Mouse (Mus musculus): ENCODE results near the gene Cbfa2t3. TPM values are rescaled to one million over a fixed set of nuclear protein-coding genes. Genes with fewer than 3 reads are reported as not detected.

Gene Cbfa2t3
- total and polyA plus RNA-seq, 2 experiments from 2014 or later: 5.6 to 9.5 TPM

DNA sequence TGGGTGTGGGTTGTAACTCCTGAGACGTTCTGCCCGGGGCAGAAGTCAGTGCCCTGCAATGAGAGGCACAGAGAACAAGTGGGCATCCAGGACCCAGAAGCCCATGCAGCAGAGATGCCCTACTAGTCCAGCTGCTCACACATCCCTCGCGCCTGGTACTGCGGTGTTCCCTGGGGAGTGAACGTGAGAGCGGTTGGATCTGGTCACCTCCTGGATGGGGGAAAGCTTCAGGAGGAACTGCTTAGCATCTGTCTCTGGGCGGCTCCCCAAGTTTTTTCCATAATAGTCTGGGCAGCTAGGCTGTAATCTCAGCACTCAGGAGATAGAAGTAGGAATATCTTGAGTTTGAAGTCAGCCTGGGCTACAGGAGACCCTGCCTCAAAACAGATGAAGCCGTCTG lies 113.9 kb downstream of the Cbfa2t3 start:
- Histone ChIP-seq H3K4me1 (ENCODE audit: insufficient read depth) (0 out of 2 replicates have a peak, but pooled peaks cover 3% of the 10 kb centered on the region), H3K27ac (ENCODE audit: low read depth, low read length) (no peak overlapping the region), H3K4me2 (ENCODE audit: low read depth) (no peak overlapping the region), H3K4me3 (ENCODE audit: low read depth, low read length) (no peak overlapping the region), H3K9ac (no peak overlapping the region), H3K27me3 (ENCODE audit: insufficient read depth, low read length) (no peaks in the 10 kb centered on the region), H3K36me3 (ENCODE audit: insufficient read depth) (no peaks in the 10 kb centered on the region), H3K9me3 (ENCODE audit: low read length) (no peaks in the 10 kb centered on the region)
- DNase-seq (no peak), ATAC-seq (no peak)
- 84% methylated on average over 9 of the region's 9 CpGs for WGBS
- no peak for TF ChIP-seq CTCF (IDR thresholded peaks at IDR 0.05; ENCODE audit: low read depth)

DNA sequence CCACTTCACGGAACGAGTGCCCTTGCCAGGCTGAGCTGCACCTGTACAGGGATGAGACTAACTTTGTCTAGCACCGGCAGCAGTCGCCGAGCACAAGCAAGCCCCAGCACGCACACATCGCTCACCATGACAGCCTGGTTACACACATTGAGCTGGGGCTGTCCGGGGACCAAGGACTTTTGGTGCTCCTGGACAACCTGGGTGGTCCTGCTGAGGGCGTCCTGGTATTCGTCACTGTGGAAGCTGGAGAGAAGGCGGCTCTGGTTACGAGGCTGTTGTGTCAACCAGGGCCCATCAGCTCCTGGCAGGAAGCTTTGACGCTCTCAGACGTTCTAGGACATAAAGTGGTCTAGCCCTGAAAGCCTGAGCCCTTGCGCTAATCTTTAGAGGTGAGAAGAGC lies 118.0 kb downstream of the Cbfa2t3 start:
- no peak overlapping the region for H3K4me3 ChIP-seq (ENCODE audit: low read depth, low read length)
- no peak overlapping the region for H3K9ac ChIP-seq
- ATAC-seq (no peak), DNase-seq (no peak)
- H3K36me3 ChIP-seq (ENCODE audit: insufficient read depth): no peaks in the 10 kb centered on the region
- H3K4me2 ChIP-seq (ENCODE audit: low read depth): no peak overlapping the region
- H3K27ac ChIP-seq (ENCODE audit: low read depth, low read length): no peak overlapping the region
- H3K9me3 ChIP-seq (ENCODE audit: low read length): no peaks in the 10 kb centered on the region
- no peak for TF ChIP-seq CTCF (IDR thresholded peaks at IDR 0.05; ENCODE audit: low read depth)
- H3K4me1 ChIP-seq (ENCODE audit: insufficient read depth): peaks cover 9% of the 10 kb centered on the region
- H3K27me3 ChIP-seq (ENCODE audit: insufficient read depth, low read length): no peaks in the 10 kb centered on the region
- whole genome bisulfite sequencing: 79% methylated on average over 15 of the region's 15 CpGs

DNA sequence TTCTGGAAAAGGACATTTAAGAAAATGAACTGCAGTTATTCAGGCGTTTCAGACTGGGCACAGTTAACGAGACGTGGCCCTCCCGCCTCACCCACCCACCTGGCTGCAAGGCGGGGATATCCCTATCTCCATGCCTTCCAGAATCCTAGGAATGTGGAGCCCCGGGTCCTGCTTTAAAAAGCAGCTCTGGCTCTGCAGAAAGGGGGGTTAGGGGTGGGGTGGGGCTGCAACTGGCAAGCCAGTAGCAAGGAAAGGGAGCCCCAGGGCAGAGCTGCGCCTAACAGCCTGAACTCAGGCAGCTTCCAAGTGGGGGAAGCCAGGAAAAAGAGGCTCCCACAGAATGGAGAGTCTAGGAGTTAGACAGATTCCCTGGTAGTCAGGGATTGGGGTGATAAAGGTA lies 119.7 kb downstream of the Cbfa2t3 start:
- WGBS: 22% methylated on average over 7 of the region's 7 CpGs
- Histone ChIP-seq H3K4me3 (ENCODE audit: low read depth, low read length) (no peak overlapping the region), H3K36me3 (ENCODE audit: insufficient read depth) (peaks cover 2% of the 10 kb centered on the region; the same call in 1 of the 2 replicates), H3K27ac (ENCODE audit: low read depth, low read length) (no peak overlapping the region), H3K9me3 (ENCODE audit: low read length) (no peaks in the 10 kb centered on the region), H3K4me1 (ENCODE audit: insufficient read depth) (peaks cover 20% of the 10 kb centered on the region), H3K9ac (no peak overlapping the region), H3K4me2 (ENCODE audit: low read depth) (no peak overlapping the region), H3K27me3 (ENCODE audit: insufficient read depth, low read length) (no peaks in the 10 kb centered on the region)
- no peak for TF ChIP-seq CTCF (IDR thresholded peaks at IDR 0.05; ENCODE audit: low read depth)
- no peak for ATAC-seq
- no peak for DNase-seq

GRCm38 (mm10) chr8:122577116-122577515 lies 121.8 kb downstream of the Cbfa2t3 start:
- 44% methylated on average over 10 of the region's 10 CpGs for WGBS
- H3K9ac ChIP-seq: peak overlapping the region; percentile 61

GRCm38 (mm10) chr8:122576648-122577022 lies 122.3 kb downstream of the Cbfa2t3 start, which contains the start of gene Aprt:
TSS of gene Aprt (minus strand) at chr8:122576909.
- DNase-seq: peak; percentile 92
- peak within 1 kb of the TSS; percentile 53 for H3K4me3 ChIP-seq (ENCODE audit: low read depth, low read length)
- no peaks in the 10 kb centered on the region for H3K9me3 ChIP-seq (ENCODE audit: low read length)
- H3K36me3 ChIP-seq (ENCODE audit: insufficient read depth): peaks cover 11% of the 10 kb centered on the region
- no peak for TF ChIP-seq CTCF (IDR thresholded peaks at IDR 0.05; ENCODE audit: low read depth)
- H3K4me1 ChIP-seq (ENCODE audit: insufficient read depth): peaks cover 20% of the 10 kb centered on the region
- H3K4me2 ChIP-seq (ENCODE audit: low read depth): peak within 1 kb of the TSS; percentile 66
- H3K27ac ChIP-seq (ENCODE audit: low read depth, low read length): peak within 1 kb of the TSS; percentile 36
- peak within 1 kb of the TSS; percentile 61 for H3K9ac ChIP-seq
- WGBS: under 1% methylated on average over 39 of the region's 39 CpGs
- peak; percentile 95 for ATAC-seq
- no peaks in the 10 kb centered on the region for H3K27me3 ChIP-seq (ENCODE audit: insufficient read depth, low read length)

More at GRCm38 (mm10) chr8:122577116-122577515, 121.8 kb downstream of the Cbfa2t3 start:
- ATAC-seq (peak; percentile 1; the same call in 1 of the 2 replicates), DNase-seq (no peak)
- H3K27ac ChIP-seq (ENCODE audit: low read depth, low read length): peak overlapping the region; percentile 36
- peak overlapping the region; percentile 66 for H3K4me2 ChIP-seq (ENCODE audit: low read depth)
- H3K4me1 ChIP-seq (ENCODE audit: insufficient read depth): peaks cover 20% of the 10 kb centered on the region
- H3K9me3 ChIP-seq (ENCODE audit: low read length): no peaks in the 10 kb centered on the region
- TF ChIP-seq CTCF (IDR thresholded peaks at IDR 0.05; ENCODE audit: low read depth): no peak
- peaks cover 6% of the 10 kb centered on the region for H3K36me3 ChIP-seq (ENCODE audit: insufficient read depth)
- H3K27me3 ChIP-seq (ENCODE audit: insufficient read depth, low read length): no peaks in the 10 kb centered on the region
- H3K4me3 ChIP-seq (ENCODE audit: low read depth, low read length): peak overlapping the region; percentile 53

GRCm38 (mm10) chr8:122575735-122576647 lies 122.9 kb downstream of the Cbfa2t3 start:
- peak overlapping the region; percentile 36 for H3K27ac ChIP-seq (ENCODE audit: low read depth, low read length)
- H3K4me3 ChIP-seq (ENCODE audit: low read depth, low read length): peak overlapping the region; percentile 53
- H3K4me2 ChIP-seq (ENCODE audit: low read depth): peak overlapping the region; percentile 66
- peaks cover 20% of the 10 kb centered on the region for H3K4me1 ChIP-seq (ENCODE audit: insufficient read depth)
- no peaks in the 10 kb centered on the region for H3K27me3 ChIP-seq (ENCODE audit: insufficient read depth, low read length)
- peak overlapping the region; percentile 61 for H3K9ac ChIP-seq
- ATAC-seq (peak; percentile 19), DNase-seq (no peak)
- no peak for TF ChIP-seq CTCF (IDR thresholded peaks at IDR 0.05; ENCODE audit: low read depth)
- H3K9me3 ChIP-seq (ENCODE audit: low read length): no peaks in the 10 kb centered on the region
- 14% methylated on average over 21 of the region's 21 CpGs for WGBS
- peaks cover 16% of the 10 kb centered on the region for H3K36me3 ChIP-seq (ENCODE audit: insufficient read depth)

DNA sequence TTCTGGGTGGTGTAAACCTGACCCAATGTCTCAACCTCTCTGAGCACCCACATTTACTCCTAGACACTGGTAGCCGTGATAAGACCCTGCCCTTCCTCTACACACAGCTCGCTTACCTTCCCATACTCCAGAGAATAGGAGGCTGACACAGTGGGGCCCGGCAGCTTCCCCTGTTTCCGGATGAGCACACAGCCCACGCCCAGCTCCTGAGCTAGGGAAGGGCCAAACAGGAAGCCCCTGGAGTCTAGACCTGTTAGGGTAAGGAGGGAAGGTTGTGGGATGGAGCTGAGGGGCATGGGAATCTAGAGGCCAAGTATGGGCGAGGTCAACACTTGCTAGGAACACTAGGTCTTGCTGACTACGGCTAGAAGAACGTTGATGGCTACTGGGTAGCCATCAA lies 123.6 kb downstream of the Cbfa2t3 start:
- H3K9ac ChIP-seq: no peak overlapping the region
- peak overlapping the region; percentile 53; the same call in 1 of the 2 replicates for H3K4me3 ChIP-seq (ENCODE audit: low read depth, low read length)
- H3K9me3 ChIP-seq (ENCODE audit: low read length): no peaks in the 10 kb centered on the region
- peak overlapping the region; percentile 66 for H3K4me2 ChIP-seq (ENCODE audit: low read depth)
- H3K27ac ChIP-seq (ENCODE audit: low read depth, low read length): no peak overlapping the region
- H3K27me3 ChIP-seq (ENCODE audit: insufficient read depth, low read length): no peaks in the 10 kb centered on the region
- ATAC-seq: no peak
- H3K4me1 ChIP-seq (ENCODE audit: insufficient read depth): peaks cover 20% of the 10 kb centered on the region
- TF ChIP-seq CTCF (IDR thresholded peaks at IDR 0.05; ENCODE audit: low read depth): no peak
- WGBS: 82% methylated on average over 8 of the region's 8 CpGs
- H3K36me3 ChIP-seq (ENCODE audit: insufficient read depth): peaks cover 16% of the 10 kb centered on the region
- no peak for DNase-seq

Small RNA genes within 50 kb of the gene (microRNA-seq; reads per million reads assigned to microRNA genes)
- gene Mir6396: 0 reads per million in 2 experiments

Other genes starting within 250 kb of the Cbfa2t3 start
- gene Snai3, start 238.4 kb downstream of the Cbfa2t3 start, total RNA-seq (2014; rRNA removed): 0.23 TPM in 1 of 2 replicates, not detected in the other
- not detected in 2 replicates for gene Snai3, start 238.4 kb downstream of the Cbfa2t3 start, polyA plus RNA-seq (2015; fragmentation: Nextera tagmentation; extraction: Ambion mirVana)
- 32.1 TPM in 2 replicates for gene Rnf166, start 223.0 kb downstream of the Cbfa2t3 start, total RNA-seq (2014; rRNA removed)
- gene Rnf166, start 223.0 kb downstream of the Cbfa2t3 start, polyA plus RNA-seq (2015; fragmentation: Nextera tagmentation; extraction: Ambion mirVana): 26.2 and 26.5 TPM in 2 replicates
- 58.0 and 69.7 TPM in 2 replicates for gene Ctu2, start 223.0 kb downstream of the Cbfa2t3 start, total RNA-seq (2014; rRNA removed)
- 89.7 and 99.5 TPM in 2 replicates for gene Ctu2, start 223.0 kb downstream of the Cbfa2t3 start, polyA plus RNA-seq (2015; fragmentation: Nextera tagmentation; extraction: Ambion mirVana)
- 11.6 and 15.1 TPM in 2 replicates for gene Piezo1, start 147.8 kb downstream of the Cbfa2t3 start, total RNA-seq (2014; rRNA removed)
- 1.2 and 1.4 TPM in 2 replicates for gene Piezo1, start 147.8 kb downstream of the Cbfa2t3 start, polyA plus RNA-seq (2015; fragmentation: Nextera tagmentation; extraction: Ambion mirVana)
- gene Cdt1, start 131.1 kb downstream of the Cbfa2t3 start, total RNA-seq (2014; rRNA removed): 11.5 and 14.9 TPM in 2 replicates
- 6.1 and 6.5 TPM in 2 replicates for gene Cdt1, start 131.1 kb downstream of the Cbfa2t3 start, polyA plus RNA-seq (2015; fragmentation: Nextera tagmentation; extraction: Ambion mirVana)
- gene Aprt, start 122.2 kb downstream of the Cbfa2t3 start, total RNA-seq (2014; rRNA removed): 132 and 163 TPM in 2 replicates
- gene Aprt, start 122.2 kb downstream of the Cbfa2t3 start, polyA plus RNA-seq (2015; fragmentation: Nextera tagmentation; extraction: Ambion mirVana): 226 and 260 TPM in 2 replicates
- gene Galns, start 87.6 kb downstream of the Cbfa2t3 start, total RNA-seq (2014; rRNA removed): 8.8 and 12.8 TPM in 2 replicates
- 6.0 and 8.4 TPM in 2 replicates for gene Galns, start 87.6 kb downstream of the Cbfa2t3 start, polyA plus RNA-seq (2015; fragmentation: Nextera tagmentation; extraction: Ambion mirVana)
- gene Trappc2l, start 87.5 kb downstream of the Cbfa2t3 start, total RNA-seq (2014; rRNA removed): 15.3 and 31.8 TPM in 2 replicates
- gene Trappc2l, start 87.5 kb downstream of the Cbfa2t3 start, polyA plus RNA-seq (2015; fragmentation: Nextera tagmentation; extraction: Ambion mirVana): 137 and 157 TPM in 2 replicates
- not detected in 2 replicates for gene Pabpn1l, start 76.4 kb downstream of the Cbfa2t3 start, total RNA-seq (2014; rRNA removed)
- gene Pabpn1l, start 76.4 kb downstream of the Cbfa2t3 start, polyA plus RNA-seq (2015; fragmentation: Nextera tagmentation; extraction: Ambion mirVana): not detected in 2 replicates
- 18.5 and 25.6 TPM in 2 replicates for gene Acsf3, start 76.4 kb upstream of the Cbfa2t3 start, total RNA-seq (2014; rRNA removed)
- gene Acsf3, start 76.4 kb upstream of the Cbfa2t3 start, polyA plus RNA-seq (2015; fragmentation: Nextera tagmentation; extraction: Ambion mirVana): 13.2 and 16.9 TPM in 2 replicates
- 1.7 and 1.8 TPM in 2 replicates for gene Cdh15, start 148.9 kb upstream of the Cbfa2t3 start, total RNA-seq (2014; rRNA removed)
- 2.7 and 3.3 TPM in 2 replicates for gene Cdh15, start 148.9 kb upstream of the Cbfa2t3 start, polyA plus RNA-seq (2015; fragmentation: Nextera tagmentation; extraction: Ambion mirVana)